Mouse (Mus musculus) frontal cortex, postnatal 14 days (tissue): ENCODE results near the gene Gm32742.
"Not testable (repeated sequence)": the region's sequence is repeated elsewhere in the genome, so short reads cannot be mapped to it uniquely, and the experiment has no call there.

Experiments
- DNase-seq, 2 experiments: peaks; one replicate each; pipeline ENCODE4 v3.0.0; 2022; ENCODE audit warnings: low spot score in 2 of 2

Gene Gm32742

DNA sequence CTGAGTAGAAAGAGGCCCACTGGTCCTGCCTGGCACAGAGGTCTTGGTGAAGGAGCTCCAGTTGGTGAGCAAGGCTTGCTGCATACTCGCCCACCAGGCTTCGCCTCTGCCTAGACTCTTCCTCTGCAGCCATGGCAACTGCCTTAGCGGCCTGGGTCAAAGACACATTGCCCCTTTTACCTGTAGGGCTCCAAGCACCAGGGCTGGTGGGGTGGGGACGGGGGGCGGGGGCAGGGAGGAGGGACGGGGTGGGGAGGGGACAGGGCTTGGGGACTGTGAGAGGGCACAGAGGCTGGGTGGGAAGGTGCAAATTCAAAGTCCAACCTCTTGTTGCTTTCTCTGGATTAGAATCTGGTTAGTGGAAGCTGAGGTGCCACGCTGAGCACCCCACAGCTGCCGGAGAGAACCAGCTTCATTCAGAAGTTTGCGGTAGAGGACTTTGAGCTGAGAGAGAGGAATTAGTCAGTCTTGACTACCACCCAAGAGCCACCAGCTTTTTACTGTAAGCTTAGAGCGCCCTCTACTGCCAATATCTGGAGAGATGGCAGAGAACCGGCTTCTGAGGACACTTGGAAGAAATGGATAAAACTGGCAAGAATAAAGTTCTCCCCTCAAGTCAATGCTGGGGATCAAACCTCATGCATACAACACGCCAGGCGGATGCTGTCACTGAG, 13.1 kb downstream of the Gm32742 start:
- DNase-seq, result peak; percentile 27 to 64

DNA sequence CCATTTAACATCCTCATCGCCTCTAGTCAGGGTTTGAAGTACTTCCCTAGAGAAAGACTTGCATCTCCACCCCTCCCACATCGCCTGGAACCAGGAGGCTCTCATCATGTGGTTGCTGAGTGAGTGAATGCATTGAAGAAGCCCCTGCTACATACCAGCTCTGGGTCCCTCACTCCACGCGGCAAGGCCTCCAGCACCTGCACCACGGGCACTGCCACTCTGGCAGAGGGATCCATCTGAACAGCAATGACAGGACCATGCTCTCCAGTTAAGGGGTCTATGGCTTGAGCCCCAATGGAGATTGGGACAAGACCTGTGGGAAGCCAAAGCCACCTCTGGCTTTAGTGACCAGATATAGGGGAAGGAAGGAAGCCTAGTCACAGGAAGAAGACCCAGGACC, 18.0 kb downstream of the Gm32742 start:
- no peak for DNase-seq

DNA sequence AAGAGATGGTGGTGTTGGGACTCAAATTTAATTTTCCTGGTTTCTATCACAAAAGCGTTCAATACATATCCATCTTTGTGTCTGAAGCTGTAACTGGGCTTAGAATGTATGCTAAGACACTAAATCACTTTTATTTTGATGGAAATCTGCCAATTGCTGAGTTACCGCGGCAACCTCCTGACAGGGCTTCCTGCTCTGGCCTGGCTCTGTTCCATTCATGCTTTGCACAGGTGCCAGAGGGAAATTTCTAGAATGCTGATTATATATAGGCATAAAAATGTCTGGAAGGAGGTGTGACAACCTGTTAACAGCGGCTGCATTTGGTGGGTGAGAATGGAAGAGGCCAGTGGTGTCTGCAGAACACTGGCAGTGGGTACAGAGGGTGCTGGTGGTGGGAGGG, 18.8 kb downstream of the Gm32742 start:
- no peak for DNase-seq

DNA sequence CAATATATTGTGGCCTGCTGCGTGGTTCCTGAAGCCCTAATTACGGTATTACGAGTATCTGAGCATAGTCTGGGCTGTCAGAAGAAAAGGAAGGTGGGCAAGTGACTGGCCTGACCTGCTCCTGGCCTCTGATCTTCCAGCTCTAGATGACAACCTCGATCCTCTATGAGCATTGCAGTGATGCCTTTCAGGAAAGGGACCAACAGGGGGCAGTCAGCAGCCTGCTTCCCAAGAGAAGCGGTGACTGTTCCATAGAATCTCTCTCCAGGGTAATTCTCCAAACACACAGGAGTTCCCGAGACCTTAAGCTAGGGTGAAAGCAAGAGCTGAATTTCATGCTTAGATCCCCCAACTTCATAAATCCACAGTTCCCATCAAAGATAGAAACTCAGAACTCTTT, 21.1 kb downstream of the Gm32742 start:
- no peak for DNase-seq

DNA sequence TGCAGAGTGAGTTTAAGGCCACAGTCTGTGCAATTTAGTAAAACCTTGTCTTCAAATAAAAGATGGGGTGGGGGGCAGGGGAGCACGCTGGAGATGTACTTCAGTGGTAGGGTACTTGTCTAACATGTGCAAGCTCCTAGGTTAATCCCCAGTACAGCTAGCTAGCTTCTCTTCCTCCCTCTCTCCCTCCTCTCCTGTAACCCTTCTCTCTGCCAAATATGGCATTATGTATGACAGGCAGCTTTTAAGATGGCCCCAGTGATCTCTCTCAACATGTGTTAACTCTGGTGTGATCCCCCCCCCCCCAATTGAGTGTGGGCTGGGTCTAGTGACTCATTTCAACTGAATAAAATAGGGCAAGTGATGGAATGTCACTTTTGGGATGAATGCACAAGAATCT, 21.9 kb downstream of the Gm32742 start:
- no peak for DNase-seq

DNA sequence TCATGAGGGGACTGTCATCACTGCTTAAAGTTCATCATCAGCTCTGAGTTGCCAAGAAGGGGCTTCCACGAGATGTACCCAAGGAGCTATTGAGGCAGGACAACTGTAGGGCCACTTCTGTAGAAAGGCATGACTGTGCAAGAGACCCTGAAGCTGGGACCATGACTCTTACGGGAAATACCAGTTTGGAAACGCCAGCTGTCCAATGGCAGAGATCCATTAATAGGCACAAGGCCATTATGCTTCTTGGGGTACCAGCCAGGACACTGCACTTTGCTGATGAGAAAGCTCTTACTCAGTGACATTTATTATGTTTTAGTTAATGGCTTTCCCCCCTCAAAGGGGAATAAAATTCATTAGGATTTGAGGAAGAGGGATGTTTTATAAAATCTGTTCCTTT, 24.6 kb downstream of the Gm32742 start:
- DNase-seq, result no peak

DNA sequence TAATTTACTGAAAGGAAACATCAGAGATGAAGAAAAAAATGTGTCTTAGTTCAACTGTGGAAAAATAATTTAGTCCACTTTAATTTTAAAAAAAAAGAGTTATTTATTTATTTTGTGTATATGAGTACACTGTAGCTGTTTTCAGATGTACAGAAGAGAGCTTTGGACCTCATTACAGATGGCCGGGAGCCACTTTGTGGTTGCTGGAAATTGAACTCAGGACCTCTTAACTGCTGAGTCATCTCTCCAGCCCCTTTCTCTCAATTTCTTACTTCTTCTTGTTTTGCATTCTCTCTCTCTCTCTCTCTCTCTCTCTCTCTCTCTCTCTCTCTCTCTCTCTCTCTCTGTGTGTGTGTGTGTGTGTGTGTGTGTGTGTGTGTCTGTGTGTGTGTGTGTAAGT, 25.9 kb downstream of the Gm32742 start:
- not testable (repeated sequence) for DNase-seq

DNA sequence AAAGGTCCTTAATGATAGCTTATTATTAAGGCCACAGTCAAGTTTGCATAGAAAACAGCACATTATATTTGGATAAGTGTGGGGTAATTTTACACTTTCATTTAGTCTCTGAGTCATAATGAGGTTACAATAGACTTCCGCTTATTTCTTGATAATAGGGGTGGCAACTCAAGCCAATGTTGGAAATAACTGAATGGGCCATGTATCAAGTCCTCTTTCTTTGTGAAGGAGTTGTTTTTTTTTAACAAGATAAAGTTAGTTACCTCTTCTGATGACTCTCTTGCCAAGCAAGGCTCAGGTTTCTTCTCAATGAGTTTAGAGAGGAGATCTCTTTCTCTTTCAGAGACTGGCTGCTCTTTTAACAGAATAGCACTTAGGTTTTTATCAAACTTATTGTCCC, 27.0 kb downstream of the Gm32742 start:
- DNase-seq, result no peak

DNA sequence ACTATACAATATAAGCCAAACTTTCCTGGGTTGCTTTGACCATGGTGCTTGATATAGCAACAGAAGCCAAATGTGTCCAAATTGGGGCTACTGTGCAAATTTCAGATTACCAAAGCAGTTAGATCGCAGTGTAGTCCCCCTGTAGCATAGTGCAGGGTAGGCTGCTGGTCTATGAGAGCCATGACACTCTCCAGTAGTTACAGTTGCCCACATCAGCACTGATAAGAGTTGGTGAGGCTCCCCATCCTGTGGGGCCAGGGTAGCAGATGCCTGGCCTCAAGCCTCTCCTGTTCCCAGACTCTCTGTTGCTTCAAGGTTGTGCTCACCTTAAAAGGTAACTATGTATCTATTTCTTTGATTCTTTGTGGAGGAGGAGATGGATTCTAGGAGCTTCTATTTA, 27.5 kb downstream of the Gm32742 start:
- DNase-seq, result no peak

DNA sequence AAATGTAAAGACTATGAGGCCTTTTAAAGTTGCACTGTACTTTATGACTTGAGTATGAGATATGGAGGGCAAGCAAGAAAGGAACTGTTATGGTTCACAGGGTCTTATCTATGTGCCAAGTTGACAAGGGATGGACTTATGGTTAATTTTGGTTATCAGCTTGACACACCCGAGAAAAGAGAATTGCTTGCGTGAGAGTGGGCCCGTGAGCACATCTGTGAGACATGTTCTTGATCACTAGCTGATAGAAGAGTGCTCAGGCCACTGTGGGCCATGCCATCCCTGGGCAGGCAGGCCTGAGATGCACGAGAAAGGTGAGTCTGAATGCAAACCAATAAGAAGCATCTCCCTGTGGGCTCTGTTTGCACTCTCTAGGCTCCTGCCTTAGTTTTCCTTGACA, 27.9 kb downstream of the Gm32742 start:
- no peak for DNase-seq

DNA sequence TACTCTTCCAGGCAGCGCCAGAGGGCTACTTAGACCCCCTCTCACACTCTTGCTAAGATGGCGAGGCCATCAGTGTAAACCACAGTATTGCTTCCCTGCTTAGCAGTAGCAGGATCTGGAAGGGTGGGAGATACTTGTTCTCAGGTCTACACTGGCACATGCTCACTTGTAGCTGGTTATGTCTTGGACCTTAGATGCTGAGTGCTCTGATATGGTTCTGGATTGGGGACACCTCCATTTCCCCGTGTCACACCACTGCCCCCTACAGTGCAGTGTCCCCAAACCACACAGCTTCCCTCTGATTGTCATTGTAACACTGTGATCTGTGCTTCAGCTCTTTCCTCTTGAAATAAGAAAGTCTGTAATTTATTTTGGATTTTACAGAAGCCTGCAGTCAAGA, 28.3 kb downstream of the Gm32742 start:
- peak in 1 of 2 experiments; percentile 17 for DNase-seq

DNA sequence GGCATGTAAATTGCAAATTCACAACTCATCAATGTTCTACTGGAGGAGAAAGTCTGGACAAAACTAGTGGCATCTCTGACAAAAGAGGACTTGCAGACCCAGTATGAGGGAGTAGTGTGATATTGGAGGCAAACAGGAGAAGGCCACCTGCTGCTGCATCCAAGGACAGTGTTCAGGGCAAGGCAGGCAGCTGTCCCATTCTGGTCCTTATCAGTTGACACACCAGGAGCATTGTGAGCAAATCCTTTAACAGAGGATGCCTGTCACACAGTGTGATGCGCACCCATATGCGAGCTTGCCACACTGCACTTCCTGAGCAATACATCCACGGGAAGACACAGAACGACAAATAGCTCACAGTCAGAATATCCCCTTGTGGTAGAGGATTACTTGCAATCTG, 50.5 kb downstream of the Gm32742 start:
- DNase-seq, result no peak

DNA sequence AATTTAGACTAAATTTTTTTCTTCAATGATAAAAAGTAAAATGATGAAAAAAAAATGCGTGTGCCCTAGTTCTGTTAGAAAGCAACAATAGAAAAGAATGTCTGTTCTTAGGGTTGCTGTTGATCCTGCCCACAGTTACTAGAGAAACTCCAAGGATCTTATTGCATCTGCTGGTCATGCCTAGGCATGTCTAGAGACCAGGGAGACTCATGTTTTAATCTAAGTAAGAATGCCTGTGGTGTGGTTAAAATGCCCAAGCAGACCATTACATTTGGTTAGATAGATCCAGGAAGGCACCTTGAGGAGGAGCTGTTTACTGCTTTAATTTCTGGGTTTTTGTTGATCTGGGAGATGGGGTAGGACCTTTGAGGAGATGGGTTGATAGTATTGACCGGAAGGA, 59.6 kb downstream of the Gm32742 start:
- DNase-seq, result no peak

DNA sequence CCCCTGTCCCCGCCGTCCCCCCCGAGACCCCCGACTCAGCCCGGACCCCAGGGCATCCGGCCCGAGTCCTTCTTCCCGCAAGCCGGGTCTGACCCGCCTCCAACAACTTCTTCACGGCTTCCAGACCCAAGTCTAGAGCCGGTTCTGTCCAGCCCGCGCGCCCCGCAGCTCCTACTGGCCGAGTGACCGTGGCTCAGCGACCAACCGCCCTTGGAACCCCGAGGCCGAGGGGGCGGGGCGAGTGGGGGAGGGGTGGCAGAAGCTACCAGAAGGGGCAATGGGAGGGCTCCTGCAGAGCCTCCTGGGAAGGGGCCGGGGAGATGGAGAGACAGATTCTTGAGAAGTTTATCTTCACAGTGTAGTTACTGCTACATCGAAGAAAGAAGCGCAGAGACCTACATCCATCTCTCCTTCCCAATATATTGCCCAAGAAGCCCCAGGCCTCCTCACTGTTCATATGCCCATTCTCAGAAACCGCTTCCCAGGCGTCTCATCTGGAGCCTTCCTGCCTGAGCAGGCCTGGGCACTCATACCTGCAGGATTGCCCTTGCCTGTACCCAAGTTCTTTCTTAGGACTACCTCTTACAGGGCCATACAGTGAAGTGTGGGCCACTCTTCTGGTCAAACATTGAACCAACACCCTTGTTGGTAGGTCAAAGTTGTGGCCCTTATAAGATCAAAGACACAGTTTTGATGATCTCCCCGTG, 61.4 kb downstream of the Gm32742 start:
- DNase-seq, result peak in 1 of 2 experiments; percentile 4

DNA sequence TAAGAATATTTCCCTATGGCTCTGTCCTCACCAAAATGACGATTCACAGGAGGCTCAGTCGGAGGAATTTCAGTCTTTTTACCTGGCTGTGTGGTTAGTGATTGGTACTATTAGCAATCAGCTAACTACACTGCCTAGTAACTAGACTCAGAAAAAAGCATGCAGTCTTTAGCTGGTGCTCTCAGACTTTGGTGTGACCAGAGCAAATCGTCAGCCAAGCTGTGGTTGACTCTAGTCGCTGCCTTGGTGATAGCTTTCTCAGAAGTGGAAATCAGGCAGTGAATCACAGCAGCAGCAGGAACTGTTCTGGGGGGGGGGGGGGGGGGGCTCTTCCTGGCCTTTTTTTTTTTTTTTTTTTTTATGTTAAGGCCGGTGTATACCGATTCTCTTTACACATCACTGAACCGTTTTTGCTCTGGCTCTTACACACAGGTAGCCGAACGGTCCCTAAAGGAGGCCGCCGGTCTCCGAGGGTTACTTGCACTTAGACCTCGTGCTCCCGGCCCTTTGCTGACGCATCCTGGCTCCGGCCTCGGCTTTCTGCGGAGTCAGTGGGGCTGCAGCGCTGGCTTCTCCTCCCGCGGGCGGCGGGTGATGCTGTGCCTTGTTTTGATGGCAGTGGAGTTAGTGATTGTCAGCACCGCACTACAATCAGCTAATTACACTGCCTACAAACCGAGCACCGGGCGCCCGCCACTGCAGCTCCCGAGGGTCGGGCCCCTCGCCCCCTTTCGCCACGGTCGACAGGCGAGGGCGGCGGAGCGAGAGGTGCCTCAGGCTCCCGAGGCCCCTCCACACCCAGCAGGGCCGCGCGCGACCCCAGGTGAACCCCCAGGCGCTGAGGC, 62.1 kb downstream of the Gm32742 start:
- DNase-seq, result peak in 1 of 2 experiments; percentile 19

DNA sequence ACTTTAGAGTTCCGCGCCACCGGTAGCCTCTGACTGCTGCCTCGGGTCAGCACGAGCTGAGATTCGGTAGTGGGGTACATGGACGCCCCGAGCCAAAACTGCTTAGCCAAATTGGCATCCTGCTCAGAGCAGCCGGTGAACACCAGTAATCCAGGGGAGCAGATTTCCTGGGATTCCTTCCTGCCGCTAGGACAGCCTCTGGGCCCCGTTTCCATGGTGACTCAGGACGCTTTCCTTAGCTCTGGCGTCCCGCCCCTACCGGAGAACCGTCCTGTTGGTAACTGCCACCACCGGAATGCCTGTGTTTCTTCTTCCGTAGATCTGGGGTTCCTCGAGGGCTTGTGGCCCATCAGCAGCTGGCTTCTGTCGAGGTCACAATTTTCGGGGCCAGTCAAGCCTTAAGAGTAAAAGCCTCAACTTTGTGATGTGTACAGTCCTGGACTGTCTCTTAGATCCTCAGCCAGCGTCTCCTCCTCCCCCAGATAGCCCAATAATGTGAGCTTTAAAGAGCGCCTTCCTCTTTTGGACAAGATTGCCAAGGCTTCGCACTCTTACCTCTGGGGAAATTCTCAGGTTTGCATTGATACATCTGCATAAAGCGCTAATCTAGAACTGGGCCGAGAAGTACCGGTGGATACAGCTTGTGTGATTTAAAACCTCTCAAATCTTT, 63.4 kb downstream of the Gm32742 start, which contains the start of gene 4833427G06Rik:
Gene 4833427G06Rik, minus strand, starts transcription at position 323 of the 670 bp plus-strand sequence.
- DNase-seq, result peak in 1 of 2 experiments; percentile 9

DNA sequence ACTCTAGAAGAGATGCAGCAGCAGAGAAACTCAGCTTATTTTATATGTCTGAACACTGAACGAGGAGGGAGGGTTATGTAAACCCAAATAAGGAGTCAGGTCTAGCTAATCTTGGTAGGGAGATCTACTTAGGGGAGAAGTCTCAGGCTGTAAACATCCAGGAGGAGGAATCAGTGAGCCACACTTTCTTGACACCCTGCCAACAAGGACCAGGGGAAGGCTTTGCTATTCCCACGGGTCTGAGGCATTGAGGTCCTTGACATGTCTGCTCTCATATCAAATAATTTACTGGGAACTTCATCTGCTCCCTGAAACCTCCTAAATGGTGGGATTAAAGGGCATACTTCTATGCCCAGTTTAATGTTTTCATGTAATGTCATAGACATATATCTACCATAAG, 69.0 kb downstream of the Gm32742 start:
- no peak for DNase-seq

DNA sequence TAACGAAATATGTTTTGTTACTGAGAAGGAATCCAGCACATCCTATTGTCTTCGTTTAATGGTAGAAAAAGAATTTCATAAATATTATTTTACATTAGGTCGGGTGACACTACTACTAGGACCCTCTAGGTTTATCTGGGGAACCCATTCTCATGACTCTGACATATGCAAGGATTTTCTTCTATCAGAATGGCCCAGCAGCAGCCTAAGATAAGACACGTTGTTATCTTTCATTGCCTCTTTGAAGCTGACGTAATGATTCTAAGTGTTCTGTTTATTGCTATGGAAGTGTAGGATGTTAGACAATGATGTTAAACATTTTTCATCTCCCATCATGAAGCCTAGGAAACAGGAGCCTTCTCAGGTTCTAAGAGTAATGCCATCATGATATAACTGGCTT, 71.6 kb downstream of the Gm32742 start:
- no peak for DNase-seq

DNA sequence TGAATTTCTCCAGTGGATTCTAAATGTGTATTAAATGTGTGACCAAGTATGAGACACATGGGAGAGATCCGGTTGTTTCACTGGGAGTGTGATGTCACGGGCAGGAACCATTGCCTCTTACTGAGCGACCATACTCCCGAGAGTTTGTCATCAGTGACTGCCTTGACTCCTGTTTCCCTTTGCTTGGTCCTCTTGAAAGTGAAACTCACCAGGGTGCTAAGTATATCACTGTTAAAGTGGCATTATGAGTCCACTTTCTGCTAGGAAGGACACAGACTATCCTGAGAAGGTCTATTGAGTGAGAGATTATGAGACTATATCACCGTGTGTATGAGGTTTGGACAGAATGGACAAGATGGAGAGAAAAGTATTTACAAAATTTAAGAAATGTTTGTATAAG, 83.7 kb downstream of the Gm32742 start:
- no peak for DNase-seq
